12 mouse cellular contexts compared by ENCODE assay signal in the genomic region with DNA sequence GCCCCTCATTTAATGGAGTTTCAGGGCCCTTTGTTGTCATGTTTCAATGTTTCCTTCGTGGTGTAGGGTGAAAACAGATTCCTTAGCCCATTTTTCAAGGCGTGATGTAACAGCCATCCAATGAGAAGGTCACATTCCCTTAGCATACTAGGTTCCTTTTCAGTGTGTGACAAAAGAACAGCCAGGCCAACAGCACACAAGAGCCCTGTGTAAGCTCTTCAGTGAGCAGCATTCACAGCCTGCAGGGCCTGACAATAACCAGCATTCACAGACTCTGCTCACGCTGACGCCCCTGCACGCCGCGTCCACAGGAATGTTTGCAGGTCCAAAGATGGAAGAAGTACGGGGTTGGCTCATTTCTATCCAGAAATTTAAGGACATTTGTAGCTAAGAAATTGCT.
DNase-seq lines count a peak whose midpoint lies in the region; ATAC-seq lines count a peak whose summit lies in the region.
"Had no signal": no experiment of that assay in that cellular context is flagged by ENCODE, and none has a peak within 500 bp of the region (broad histone marks: within the 10 kb centered on the region; RNA-seq: fewer than 3 reads in every experiment).

No protein-coding gene starts in this region.

- intact Hi-C loops in heart, postnatal 14 days (cut with DNase I) = no loop called here

- no peaks in the 10 kb centered on the region for H3K9me3 ChIP-seq in neural tube, embryonic 11.5 days (ENCODE audit: control insufficient read depth, low read length)
- no peaks in the 10 kb centered on the region for H3K9me3 ChIP-seq in forebrain, embryonic 14.5 days (replicated peaks; ENCODE audit: control insufficient read depth, low read length)

- peaks cover 4% of the 10 kb centered on the region for H3K4me1 ChIP-seq in neural tube, embryonic 11.5 days (ENCODE audit: control insufficient read depth, insufficient read depth, low read length)
- peaks cover 11% of the 10 kb centered on the region for H3K4me1 ChIP-seq in forebrain, embryonic 14.5 days (ENCODE audit: control insufficient read depth, insufficient read depth, low read length)

- no peaks in the 10 kb centered on the region for H3K27me3 ChIP-seq in neural tube, embryonic 11.5 days (ENCODE audit: control insufficient read depth, insufficient read depth, low read length)
- no peaks in the 10 kb centered on the region for H3K27me3 ChIP-seq in forebrain, embryonic 14.5 days (replicated peaks; ENCODE audit: control insufficient read depth, insufficient read depth, low read length)
- H3K27me3 ChIP-seq: heart, embryonic 12.5 days had no signal

- H3K9ac ChIP-seq in neural tube, embryonic 11.5 days (ENCODE audit: low read length) = no peak overlapping the region
- H3K9ac ChIP-seq in forebrain, embryonic 14.5 days (ENCODE audit: low read length) = no peak overlapping the region
- H3K9ac ChIP-seq: heart, embryonic 12.5 days had no signal

- ATAC-seq in neural tube, embryonic 11.5 days (ENCODE audit: insufficient read depth, low FRiP score, low TSS enrichment) = peak; percentile 89
- peak; percentile 92 for ATAC-seq in forebrain, embryonic 14.5 days
- ATAC-seq in monocyte, adult 5-6 weeks (replicated peaks; ENCODE audit: insufficient number of reproducible peaks, low FRiP score, low TSS enrichment, poor library complexity, severe bottlenecking) = no peak

- no peak overlapping the region for H3K4me3 ChIP-seq in neural tube, embryonic 11.5 days (ENCODE audit: low read depth, low read length)
- no peak overlapping the region for H3K4me3 ChIP-seq in forebrain, embryonic 14.5 days (ENCODE audit: low read depth, low read length)
- H3K4me3 ChIP-seq: heart, embryonic 12.5 days had no signal

- H3K36me3 ChIP-seq in neural tube, embryonic 11.5 days (ENCODE audit: control insufficient read depth, insufficient read depth, low read length) = no peaks in the 10 kb centered on the region
- no peaks in the 10 kb centered on the region for H3K36me3 ChIP-seq in forebrain, embryonic 14.5 days (ENCODE audit: control insufficient read depth, insufficient read depth, low read length)

- H3K4me2 ChIP-seq in neural tube, embryonic 11.5 days (ENCODE audit: low read depth) = peak overlapping the region; percentile 15; the same call in 1 of the 2 replicates
- H3K4me2 ChIP-seq in forebrain, embryonic 14.5 days (ENCODE audit: low read length) = no peak overlapping the region
- H3K4me2 ChIP-seq: heart, embryonic 12.5 days had no signal

- DNase-seq in neural tube, embryonic 11.5 days (ENCODE audit: low spot score) = peak; percentile 63
- no peak for DNase-seq in neural tube, embryonic 10.5 days (ENCODE audit: extremely low spot score, low spot score)
- DNase-seq in forebrain, embryonic 14.5 days (ENCODE audit: low spot score) = peak; percentile 83
- DNase-seq in mesoderm, embryonic 11.5 days (ENCODE audit: low read depth, low spot score) = peak; percentile 70
- no peak for DNase-seq in thymus, postnatal 4 days
- no peak for DNase-seq in heart, postnatal 14 days
- DNase-seq: cerebellum, adult 11-12 months; kidney, adult 11 months; lung, adult 18-20 months; thymus, adult 18-20 months had no signal

- H3K27ac ChIP-seq in neural tube, embryonic 11.5 days (ENCODE audit: low read depth, low read length) = peak overlapping the region; percentile 23; the same call in 1 of the 2 replicates
- no peak overlapping the region for H3K27ac ChIP-seq in forebrain, embryonic 14.5 days (ENCODE audit: low read depth, low read length)

- 53% methylated on average over 8 of the region's 8 CpGs for WGBS in neural tube, embryonic 11.5 days
- 6% methylated on average over 8 of the region's 8 CpGs for WGBS in forebrain, embryonic 14.5 days

Comparison
In these comparisons a context has a peak if more than half of its experiments do, and no peak if none do; other contexts are left out.
1. DNase-seq: peak in neural tube, embryonic 11.5 days (single experiment), forebrain, embryonic 14.5 days (single experiment) and mesoderm, embryonic 11.5 days (single experiment); none in neural tube, embryonic 10.5 days (single experiment), thymus, postnatal 4 days (single experiment) and heart, postnatal 14 days (0 of 2).